Mouse (Mus musculus): ENCODE measurements around the gene Igfbp2.

DNA sequence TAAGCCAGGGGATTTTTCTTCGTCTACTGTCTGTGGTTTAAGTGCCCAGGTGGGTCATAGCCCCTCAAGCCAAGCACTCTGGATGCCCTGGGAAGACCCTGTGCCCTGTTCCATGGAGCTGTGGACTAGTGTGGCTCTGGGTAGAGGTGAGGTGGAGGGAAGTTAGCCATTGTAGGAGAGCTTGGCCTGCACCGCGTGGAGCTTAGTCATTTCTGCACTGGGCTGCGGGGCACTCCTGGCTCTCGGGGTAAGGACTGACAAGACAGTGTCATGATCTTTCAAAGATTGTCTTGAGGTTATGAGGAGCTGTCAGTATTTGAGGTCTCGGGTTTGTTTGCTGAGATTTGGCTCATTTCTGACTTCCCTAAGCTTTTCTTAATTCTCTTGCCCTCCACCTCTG, 20.4 kb downstream of the Igfbp2 start:
- TF ChIP-seq EP300 (IDR thresholded peaks at IDR 0.05; ENCODE audit: low read depth) = no peak
- no peak for TF ChIP-seq CTCF (IDR thresholded peaks at IDR 0.05; ENCODE audit: low read depth)
